Mouse (Mus musculus): ENCODE data around the gene 9230102O04Rik.

9230102O04Rik gene

GRCm38 (mm10) chr2:9888913-9889650, at the start of gene 9230102O04Rik:
9230102O04Rik (minus strand) TSS chr2:9889540.
- peak; percentile 64 for DNase-seq

GRCm38 (mm10) chr2:9935965-9936364, 46.6 kb upstream of the 9230102O04Rik start:
- no peak for DNase-seq

- DNase-seq = no peak
These were observed 37.6 kb upstream of the 9230102O04Rik start for GRCm38 (mm10) chr2:9926905-9927283.

DNA sequence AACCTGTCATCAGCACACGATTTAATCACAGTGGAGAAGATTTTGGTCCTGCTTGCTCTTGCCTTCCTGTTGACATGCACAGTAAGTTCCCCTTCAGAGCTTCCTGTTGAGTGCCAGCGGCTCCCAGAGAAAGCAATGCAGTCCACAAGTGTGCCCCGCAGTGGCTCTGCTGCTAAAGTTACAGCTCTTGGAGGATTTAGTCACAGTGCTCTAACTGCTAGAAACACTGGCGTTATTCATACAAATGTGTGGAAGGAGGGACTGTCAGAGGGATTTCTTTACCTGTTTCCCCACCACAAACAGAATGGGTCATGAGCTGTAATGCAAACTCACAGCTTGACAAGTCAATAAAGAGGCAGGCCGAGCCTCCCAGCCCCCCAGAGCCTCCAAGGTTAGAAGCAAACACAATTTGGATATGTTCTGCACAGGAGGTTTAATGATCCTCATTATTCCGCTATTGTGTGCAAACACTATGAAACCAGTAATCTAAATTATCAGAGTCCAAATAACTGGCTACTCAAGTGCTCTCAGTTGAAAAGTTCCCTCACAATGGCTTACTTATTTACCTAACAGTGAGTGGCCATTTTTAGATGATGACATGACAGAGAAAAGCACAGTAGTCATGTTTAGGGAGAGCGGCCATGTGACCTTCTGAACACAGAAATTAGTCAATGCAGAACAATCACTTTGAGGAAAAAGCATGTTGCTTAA, 37.0 kb upstream of the 9230102O04Rik start:
- no peak for DNase-seq

DNA sequence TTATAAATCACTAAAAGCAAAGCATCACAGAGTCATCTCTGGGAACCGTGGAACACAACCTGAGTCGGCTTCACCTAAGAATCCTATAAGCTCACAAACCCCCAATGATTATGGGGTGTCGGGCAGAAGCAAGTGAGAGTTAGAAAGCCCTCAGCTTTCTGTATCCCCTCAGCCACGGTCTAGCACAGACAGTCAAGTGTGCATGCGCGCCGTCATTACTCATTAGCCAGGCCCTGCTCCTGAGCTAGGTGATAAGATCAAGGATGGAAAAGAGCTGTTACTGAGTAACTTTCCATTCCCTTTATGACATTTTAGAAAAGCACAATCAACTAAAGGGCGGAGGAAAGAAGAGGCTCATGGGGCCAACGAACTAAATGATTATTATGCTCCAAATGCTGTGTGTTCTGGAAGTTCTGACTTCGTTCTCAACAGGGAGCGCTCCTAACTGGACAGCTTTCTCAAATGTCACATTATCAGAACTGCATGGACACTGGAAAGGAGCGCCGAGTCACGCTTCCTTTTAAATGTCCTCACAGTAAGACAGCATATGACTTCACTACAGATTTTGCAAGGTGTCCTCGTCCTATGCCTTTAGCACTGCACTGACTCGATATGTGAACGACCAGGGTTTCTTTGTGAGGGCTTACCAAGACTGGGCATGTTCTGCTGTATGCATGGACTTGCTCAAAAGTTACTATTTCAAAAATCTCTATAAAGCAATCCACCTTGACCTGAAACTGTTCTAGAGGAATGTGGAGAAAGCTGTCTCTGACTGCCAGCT, 29.5 kb upstream of the 9230102O04Rik start:
- DNase-seq = no peak

DNA sequence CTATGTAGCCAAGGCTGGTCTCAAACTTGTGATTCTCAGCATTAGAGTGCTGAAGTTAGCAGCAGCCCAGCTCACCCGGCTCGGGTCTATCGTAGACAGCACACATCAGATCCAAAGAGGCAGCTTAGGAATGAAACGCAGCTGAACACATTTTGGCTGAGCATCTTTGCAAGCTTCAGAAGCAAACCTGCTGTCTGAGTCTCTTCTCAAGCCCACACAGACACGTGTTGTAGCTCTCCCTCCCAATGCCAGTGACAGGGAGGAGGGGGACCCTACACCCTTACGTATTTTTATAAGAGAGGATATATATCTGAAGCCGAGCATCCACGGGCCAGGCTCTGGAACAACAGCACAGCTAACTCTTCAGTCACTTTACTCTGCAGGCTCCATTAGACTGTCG, 28.3 kb upstream of the 9230102O04Rik start:
- no peak for DNase-seq

DNA sequence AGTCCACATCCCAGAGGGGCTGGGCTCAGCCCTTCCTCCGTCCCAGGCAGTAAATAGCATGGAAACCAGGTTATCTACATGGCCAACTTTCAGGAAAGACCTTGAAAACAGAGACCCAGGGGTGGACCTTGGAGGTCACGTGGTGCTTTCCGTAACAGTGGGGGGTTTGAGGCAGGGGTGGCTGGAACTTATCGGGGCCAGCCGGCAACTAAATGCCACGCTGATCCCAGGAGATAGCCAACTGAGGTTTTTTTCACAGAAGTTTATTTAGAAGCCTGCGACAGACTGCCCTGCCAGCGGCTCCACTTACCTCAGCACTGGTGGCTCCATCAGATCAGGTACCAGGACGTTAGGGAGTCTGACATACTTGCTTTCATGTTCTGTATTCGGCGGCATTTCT, 16.7 kb upstream of the 9230102O04Rik start:
- no peak for DNase-seq

GRCm38 (mm10) chr2:9903854-9904560, 14.7 kb upstream of the 9230102O04Rik start:
- DNase-seq = no peak

- no peak for DNase-seq
These were observed 8.5 kb upstream of the 9230102O04Rik start for GRCm38 (mm10) chr2:9897846-9898245.

DNA sequence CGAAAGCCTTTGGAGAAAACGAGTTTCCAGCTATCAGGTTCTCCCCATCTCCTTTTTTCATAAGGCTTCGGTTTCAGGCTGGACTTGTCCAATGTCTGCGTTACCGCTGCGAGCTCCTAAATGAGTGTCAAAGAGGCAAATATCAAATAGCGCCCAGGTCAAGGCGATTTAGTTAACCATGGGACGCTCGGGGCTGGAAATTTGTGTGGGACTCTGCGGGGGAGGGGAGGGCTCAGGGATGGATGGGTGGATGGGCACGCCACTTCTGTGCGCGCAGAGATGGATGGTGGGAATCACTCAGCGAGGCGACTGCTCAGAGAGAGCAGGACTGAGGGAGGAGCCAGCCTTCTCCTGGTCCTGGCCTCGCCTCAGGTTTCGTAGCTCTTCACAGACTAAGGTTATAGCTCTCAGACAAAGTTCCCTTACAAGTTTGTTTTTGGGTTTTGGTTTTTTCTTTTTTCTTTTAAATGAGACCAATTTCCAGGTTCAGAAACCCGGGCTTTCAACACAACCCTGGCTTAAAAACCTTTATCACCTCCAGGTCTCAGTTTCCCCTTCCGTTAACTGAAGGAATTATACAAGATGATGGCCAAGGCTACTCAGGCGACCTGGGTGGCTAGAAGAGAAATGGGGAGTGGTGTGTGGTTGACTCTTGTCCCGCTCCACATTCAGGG, 6.9 kb upstream of the 9230102O04Rik start:
- no peak for DNase-seq

GRCm38 (mm10) chr2:9894836-9895593, 5.7 kb upstream of the 9230102O04Rik start:
- no peak for DNase-seq

DNA sequence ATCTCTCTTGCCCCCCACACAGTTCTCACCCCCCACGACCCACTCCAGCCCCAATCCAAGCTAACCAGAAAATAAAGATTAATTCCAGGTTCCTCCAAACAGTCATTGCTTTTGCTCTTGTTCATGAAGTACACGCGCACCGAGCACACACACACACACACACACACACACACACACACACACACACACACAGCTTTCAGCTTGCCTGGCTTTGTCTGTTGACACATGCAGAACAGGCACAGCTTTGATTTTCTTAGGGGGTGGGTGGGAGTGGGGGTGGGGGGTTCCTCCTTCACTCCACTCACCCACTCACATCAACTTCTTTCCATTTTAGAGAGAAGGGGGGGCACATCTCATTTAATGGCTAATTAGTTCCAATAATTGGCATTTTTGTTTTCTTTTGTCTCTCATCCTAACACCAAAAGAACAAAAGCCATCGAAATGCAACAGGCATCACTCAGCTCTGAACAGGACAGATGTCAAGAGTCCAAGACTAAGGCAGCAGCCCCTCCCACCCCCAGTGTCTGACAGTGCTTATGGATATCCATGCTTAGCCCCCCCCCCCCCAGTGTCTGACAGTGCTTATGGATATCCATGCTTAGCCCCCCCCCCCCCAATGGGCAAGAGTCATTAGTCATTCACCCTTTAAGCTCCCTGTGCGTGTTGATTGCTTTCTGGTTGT, 4.1 kb upstream of the 9230102O04Rik start:
- no peak for DNase-seq

DNA sequence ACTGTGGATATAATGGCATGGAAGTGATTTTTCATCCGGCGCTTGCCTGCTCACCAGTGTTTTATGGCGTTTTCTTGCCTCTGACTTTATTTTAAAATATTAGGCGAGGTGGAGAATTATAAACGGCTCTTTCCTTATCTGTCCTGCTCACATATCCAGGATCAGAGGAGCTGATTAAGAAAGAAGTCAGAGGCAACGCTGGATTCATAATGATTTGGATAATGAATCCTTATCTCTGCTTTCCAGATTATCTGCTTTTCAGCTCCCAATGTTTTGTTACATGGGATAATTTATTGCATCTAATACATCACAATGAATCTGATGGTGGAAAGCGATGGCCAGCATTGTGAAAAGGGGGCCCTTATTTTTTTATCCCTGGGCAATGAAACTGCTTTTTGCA, 3.2 kb upstream of the 9230102O04Rik start:
- no peak for DNase-seq

DNA sequence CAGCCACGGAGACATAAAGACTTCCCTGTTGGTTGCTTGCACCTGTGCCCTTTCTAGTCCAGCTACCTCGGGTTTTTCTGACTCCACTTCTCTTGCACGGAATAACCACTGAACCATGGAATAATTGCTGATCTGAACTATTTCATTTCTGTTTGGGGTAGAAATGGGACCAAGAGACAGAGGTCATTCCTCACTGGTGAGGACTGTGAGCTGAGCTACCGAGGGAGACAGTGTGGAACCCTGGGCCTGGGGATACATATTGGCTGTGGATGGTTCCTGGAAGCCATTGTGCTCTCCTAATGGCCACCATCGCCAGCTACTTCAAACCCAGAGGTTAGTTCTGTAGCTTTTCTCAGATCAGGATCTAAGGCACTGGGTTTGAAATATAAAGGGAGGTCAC, 1.6 kb upstream of the 9230102O04Rik start:
- no peak for DNase-seq

DNA sequence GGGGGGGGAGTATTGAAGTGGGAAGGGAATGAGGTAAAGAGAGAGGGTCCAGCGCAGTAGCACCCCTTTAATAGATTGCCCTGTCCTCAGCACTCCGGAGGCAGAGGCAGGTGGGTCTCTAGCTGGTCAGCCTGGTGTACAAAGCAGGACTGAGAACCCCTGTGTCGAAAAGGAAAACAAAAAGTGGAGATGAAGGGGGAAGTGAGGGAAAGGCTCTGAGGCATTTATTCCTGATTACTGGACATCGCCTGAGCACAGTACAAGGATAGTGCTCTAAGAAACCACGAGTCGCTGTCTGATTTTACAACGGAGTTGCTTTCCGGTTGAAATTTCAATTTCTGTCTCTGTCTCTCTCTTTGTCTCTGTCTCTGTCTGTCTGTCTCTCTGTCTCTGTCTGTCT, 911 bp upstream of the 9230102O04Rik start:
- no peak for DNase-seq

DNA sequence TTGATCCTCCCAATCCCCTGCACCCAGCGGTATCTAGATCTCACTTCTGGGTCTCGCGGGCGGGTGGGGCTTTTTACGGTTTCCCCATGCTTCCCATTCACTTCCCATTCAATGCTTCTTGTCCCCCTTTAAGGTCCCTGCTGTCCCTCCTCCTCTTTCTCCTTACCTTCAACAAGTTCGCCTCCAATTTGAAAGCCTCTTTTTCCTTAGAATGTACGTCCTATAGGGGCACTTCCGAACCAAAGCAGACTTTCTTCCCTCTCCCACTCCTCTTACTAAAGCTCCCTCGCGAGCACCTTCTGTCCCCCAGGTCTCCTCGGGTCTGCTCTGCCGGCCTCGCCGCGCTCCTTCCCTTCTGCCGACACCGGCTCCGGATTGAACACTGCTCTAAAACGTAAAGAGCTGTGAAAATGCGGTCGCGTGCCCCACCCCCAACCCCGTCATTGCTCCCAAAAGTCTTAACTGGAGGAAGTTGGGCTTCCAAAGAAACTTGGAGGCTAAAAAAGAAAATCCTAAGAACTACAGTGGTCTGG, 377 bp upstream of the 9230102O04Rik start, which contains the start of gene Gata3:
TSS of gene Gata3 (minus strand) at position 384 of the 533 bp plus-strand sequence.
- no peak for DNase-seq

DNA sequence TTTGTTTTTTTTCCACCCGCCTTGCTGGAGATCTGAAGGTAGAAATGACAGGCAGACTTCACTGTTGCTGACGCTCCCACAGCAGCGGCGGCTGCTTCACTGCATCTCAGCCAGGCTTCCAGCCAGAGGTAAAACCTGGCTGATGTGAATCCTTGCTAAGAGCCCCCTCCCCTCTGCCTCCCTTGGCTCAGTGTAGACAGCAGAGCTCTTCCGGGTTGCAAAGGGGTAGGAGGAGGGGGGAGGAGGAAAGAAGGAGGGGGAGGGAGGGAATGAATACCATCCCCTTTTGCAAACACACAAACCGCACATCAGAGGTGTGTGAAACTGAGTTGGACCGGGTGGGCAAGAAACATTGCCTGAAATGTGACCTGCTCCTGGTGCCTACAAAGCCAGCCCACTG, 1.7 kb downstream of the 9230102O04Rik start:
- no peak for DNase-seq

DNA sequence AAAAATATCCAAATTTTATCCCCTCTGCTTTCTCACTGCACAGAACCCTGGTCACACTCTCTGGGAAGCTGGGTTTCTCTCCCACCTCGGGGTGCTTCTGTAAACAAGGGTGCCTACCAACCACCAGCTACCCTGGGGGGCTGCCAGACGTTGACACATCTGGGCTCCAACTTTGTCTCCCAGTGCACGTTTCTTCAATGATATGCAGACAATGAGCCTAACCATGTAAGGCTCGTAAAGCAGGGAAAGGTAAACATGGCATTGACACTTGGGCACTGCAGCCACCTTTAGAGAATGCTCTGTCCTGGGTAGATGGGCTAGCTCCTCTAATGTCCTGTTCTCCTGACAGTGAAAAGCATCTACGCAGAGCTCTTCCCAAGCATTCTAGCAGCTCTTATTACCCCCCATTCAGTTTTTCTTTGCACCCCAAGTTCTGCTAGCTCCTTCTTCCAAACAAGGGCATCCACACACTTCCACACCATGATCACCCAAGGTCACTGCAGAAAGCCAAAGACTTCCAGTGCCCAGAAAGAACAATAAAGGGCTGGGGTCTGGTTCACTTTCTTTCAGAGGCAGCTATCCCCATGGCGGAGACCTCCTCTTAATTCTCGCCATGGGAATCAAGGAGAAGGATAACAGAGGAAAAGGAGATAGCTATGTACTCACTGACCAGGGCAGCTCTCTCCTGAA, 2.3 kb downstream of the 9230102O04Rik start:
- no peak for DNase-seq

DNA sequence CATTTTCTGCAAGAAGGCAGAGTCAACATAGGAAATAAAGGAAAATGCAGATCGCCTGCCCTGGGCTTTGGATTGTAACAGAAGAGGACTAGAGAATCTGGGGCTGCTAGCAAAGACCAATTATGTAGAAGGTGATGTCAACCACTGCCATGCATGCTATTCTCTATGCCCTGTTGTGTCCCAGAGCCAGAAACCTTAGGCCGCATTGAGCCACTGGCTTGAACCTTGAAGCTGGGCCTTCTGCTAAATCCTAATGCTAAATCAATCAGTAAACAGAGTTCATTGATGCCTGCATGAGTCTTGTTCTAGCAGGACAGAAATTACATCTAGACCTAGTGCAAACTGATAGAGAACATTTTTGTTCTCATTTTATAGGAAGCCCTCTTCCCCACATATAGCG, 3.3 kb downstream of the 9230102O04Rik start:
- no peak for DNase-seq

DNA sequence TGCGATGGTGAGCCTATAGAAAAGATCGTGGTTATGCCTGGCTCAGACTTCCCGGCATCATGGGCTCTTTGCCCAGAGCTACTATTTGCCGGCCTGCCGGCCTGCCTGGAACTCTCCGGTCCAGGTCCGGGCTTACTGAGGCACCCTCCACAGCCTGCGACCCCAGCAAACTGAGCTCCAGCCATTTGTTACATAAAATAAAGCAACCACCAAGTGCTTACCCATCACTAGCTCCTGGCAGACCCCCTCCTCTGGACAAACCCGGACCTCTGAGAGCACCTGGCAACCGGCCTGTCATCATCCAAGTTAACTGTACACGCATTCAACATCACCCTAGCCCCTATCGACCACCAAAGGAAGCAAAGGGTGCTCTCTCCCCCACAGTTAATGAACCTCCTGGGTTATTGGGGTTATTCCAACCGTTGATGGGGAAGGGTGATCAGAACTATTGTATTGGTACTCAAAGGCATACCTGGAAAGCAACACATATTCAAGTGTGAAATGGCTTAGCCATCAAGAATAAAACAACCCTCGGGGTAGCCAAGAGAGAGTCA, 4.0 kb downstream of the 9230102O04Rik start:
- DNase-seq = no peak
